Mouse (Mus musculus): ENCODE measurements around the gene Rnf220.
"Not testable (repeated sequence)": the region's sequence is repeated elsewhere in the genome, so short reads cannot be mapped to it uniquely, and the experiment has no call there.

Gene Rnf220

GRCm38 (mm10) chr4:117267831-117268437, 228.9 kb downstream of the Rnf220 start:
- no peak for DNase-seq (ENCODE audit: low spot score)

GRCm38 (mm10) chr4:117267284-117267683, 229.6 kb downstream of the Rnf220 start:
- peak; percentile 93 for DNase-seq (ENCODE audit: low spot score)

- peak; percentile 57 for DNase-seq (ENCODE audit: low spot score)
Observed at GRCm38 (mm10) chr4:117262987-117263386, 233.9 kb downstream of the Rnf220 start.

DNA sequence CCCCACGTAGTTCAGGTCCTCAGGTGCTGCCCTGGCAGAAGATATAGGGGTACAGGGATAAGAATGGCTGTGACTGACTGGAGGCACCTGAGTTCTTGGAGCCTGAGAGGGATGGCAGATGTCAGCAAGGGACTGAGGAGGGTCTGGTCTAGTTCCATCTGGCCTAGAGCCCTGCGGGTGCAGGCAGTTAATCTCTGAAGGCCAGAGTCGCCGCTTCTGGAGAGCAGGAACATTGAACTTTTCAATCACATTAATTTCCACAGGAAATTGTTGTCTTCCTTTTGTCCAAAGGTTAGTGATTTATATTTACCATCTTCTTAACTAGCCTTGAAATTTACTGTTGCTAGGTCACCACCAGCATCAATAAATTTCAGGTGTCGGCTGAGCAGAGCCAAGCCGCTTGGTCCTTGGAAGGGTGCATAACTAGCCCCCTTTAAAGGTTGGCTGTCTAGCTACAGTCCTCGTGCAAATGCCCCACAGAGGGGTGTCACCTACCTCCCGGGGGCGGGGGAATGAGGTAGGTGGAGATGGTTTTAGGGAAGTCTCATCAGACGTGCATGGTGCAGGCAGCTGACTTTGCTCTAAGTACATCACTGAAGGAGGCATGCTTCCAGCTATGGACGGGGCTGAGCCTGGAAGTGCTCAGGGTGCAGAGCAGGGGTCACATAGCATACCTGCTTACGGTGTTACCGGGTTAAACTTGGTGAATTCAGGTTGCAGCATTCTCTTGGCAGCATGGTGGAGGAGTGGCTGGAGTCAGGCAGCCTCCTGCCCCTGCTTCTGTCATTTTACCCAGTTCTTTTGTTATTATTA, 234.5 kb downstream of the Rnf220 start:
- DNase-seq (ENCODE audit: low spot score) = no peak

DNA sequence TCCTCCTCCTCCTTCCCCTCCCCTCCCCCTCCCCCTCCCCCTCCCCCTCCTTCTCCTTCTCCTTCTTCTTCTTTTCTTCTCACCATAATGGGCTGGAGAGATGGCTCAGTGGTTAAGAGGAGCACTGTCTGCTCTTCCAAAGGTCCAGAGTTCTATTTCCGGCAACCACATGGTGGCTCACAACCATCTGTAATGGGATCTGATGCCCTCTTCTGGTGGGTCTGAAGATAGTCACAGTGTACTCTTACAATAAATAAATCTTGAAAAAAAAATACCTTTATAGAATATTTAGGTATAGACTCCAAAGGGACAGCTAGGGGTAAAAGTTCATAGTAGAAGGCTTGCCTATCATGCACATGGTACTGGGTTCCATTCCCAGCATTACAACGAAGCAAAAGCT, 235.6 kb downstream of the Rnf220 start:
- no peak for DNase-seq (ENCODE audit: low spot score)

- not testable (repeated sequence) for DNase-seq (ENCODE audit: low spot score)
Observed at GRCm38 (mm10) chr4:117259909-117260308, 236.9 kb downstream of the Rnf220 start.

- DNase-seq (ENCODE audit: low spot score) = no peak
Observed at GRCm38 (mm10) chr4:117254672-117255071, 242.2 kb downstream of the Rnf220 start.

DNA sequence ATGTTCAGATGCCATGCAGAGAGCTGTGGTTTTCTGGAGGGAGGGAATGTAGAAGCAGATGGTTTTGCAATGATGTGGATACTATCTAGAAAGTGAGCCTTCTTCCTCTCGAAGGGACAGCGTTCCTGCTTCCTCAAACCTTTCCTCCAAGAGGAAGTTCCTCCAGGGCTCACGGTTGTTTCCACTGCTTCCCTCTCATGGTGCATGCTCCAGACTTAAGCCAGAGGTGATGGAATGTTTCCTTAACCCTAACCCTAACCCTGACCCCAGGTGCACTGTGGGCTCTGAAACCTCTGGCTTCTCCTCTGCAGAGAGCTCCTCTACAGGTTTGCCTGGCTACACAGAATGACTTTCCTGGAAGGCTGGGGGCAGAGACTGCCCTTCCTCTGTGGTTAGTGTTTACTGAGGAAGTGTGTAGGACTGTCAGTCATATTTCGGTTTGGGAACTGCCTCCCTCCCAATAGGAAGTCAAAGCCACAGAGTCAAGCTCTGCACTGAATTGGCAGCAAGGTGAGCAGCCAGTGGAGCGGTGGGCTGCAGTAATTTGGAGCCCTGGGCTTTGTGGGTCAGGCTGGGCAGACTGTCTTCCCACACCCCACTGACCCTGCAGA, 242.7 kb downstream of the Rnf220 start:
- no peak for DNase-seq (ENCODE audit: low spot score)

GRCm38 (mm10) chr4:117253218-117254016, 243.4 kb downstream of the Rnf220 start:
- DNase-seq (ENCODE audit: low spot score) = no peak

DNA sequence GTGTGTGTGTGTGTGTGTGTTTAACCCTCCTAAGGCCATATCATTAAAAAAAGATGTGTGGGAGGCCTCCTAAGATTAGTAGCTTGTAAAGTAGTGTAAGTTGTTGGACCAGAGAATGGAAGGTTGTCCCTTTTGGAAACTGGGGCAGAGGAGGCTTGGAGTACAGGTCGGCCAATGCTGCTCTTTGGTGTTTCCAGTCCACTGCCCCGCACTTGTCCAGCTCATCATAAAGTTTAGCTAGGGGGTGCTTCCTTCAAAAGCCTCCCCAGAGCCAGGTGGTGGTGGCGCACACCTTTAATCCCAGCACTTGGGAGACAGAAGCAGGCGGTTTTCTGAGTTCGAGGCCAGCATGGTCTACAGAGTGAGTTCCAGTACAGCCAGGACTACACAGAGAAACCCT, 244.1 kb downstream of the Rnf220 start:
- no peak for DNase-seq (ENCODE audit: low spot score)

- no peak for DNase-seq (ENCODE audit: low spot score)
Observed at GRCm38 (mm10) chr4:117252351-117252750, 244.5 kb downstream of the Rnf220 start.

DNA sequence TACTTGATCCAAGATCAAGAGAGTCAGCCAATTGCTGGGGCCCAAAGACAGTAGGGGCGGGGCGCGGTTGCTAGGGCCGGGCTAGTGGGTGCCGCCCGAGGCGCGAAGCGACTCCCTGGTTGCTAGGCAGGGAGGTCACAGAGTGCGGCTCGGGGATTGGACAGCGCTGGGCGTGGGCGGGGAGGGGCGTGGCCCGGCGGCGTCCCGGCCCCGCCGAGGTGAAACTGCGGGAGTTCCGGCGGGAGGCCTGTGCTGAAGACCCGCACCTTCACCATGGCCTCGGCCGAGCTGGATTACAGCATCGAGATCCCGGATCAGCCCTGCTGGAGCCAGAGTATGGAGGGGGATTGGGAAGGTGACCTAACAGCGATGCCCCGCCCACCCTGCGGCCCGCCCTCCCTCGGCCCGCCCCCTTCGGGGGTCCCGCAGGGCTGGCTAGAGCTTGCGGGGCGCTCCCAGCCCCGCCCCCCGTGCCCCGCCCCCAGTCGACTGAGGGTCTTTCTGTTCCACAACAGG, 245.0 kb downstream of the Rnf220 start, which contains the start of the genes Tmem53 and Armh1:
Gene Tmem53, plus strand, starts transcription at position 151 of the 516 bp plus-strand sequence.
Gene Armh1, minus strand, starts transcription at position 325 of the 516 bp plus-strand sequence.
- DNase-seq (ENCODE audit: low spot score) = peak; percentile 97

DNA sequence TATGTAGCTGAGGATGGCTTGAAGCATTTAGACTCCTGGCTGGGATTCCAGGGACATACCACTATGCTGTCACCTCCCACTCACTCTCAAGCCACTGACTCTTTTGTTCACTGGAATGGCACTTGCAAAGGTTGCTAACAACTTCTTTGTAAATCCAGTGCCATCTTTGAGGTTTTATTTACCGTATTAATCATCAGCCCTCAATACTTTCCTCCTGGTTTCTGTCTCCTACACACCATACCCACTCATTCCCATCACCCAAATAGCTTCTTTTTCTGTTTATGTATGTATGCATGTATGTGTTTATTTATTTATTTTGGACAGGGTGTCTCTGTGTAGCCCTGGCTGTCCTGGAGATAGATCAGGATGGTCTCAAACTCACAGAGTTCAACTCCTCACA, 245.9 kb downstream of the Rnf220 start:
- DNase-seq (ENCODE audit: low spot score) = no peak

DNA sequence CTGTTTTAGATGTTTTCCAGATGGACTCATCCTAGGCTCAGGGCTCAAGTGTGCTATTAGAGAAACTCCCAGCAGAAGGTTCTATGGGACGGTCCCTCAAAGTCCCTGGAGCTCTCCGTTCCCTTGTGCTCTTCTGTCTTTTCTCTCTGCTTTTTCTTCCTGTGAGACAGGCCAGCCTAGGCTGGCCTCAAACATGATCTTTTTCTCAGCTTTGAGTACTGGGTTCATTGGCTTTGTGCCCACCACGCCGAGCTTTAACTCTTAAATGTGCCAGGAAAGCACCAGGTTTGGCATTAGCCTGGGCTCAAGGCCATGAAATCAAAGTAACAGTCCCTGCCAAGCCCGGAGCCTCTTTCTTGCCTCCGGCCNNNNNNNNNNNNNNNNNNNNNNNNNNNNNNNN, 256.0 kb downstream of the Rnf220 start:
- no peak for DNase-seq (ENCODE audit: low spot score)

DNA sequence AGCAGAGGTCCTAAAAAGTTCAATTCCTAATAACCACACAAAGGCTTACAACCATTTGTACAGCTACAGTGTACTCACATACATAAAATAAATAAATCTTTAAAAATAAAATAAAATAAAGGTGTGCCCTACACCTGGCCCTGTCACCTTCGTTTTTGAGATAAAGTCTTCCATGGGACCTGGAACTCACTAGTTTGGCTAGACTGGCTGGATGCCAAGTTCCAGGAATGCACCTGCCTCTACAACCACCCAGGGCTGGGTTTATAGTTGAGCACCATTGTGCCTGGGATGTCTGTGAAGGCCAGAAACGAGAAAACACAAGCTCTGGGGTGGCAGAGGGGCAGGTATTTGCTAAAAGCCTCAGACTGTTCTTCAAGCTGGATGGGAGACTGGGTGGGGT, 257.7 kb downstream of the Rnf220 start:
- no peak for DNase-seq (ENCODE audit: low spot score)

DNA sequence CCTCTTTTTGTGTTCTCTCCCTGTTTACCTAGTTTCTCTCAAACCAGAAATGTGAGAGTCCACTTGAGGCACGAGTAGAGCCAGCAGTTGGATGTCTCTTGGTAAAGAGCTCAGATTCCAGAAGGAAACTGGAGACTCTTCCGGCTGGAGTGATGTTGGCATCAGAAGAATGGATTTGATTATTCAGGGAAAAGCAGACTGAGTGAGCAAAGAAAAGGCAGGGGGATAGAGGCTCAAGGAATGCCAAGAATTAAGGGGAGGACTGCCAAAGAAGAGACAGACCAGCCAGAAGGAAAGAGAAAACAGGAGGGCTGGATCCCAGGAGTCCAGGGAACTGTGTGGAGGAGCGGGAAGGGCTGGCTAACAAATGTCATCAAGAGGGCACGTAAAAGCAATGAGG, 261.0 kb downstream of the Rnf220 start:
- DNase-seq (ENCODE audit: low spot score) = no peak

- DNase-seq (ENCODE audit: low spot score) = no peak
Observed at GRCm38 (mm10) chr4:117234166-117234741, 262.6 kb downstream of the Rnf220 start.

DNA sequence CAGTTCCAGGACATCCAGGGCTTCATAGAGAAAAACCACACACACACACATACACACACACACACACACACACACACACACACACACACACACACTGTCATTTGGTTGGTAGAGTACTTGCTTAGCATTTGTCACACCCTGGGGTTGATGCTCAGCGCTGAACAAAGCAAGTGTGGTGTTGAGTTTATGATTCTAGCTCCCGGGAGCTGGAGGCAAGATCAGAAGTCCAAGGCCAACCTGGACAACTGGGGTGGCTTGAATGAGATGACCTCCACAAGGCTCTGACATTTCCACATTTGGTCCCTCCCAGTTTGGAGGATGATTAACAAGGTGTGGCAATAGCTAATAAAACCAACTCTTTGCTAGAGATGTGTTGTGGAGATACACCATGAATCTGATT, 265.6 kb downstream of the Rnf220 start:
- DNase-seq (ENCODE audit: low spot score) = no peak

GRCm38 (mm10) chr4:117230331-117230730, 266.5 kb downstream of the Rnf220 start:
- peak; percentile 46 for DNase-seq (ENCODE audit: low spot score)

GRCm38 (mm10) chr4:117229590-117229989, 267.3 kb downstream of the Rnf220 start:
- DNase-seq (ENCODE audit: low spot score) = no peak

DNA sequence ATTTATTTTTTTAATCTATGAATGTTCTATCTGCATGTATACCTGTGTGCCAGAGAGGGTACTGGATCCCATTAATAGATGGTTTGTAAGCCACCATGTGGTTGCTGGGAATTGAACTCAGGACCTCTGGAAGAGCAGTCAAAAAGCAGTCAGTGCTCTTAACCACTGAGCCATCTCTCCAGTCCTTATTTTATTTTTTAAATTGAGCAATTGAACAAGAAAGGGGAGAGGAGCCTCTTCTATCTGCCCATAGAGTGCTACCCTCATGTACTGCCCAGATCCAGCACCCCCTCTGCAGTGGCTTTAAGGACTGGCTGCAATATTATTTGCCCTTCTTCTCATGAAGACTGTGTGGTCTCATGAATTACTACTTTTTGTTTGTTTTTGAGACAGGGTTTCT, 271.6 kb downstream of the Rnf220 start:
- no peak for DNase-seq (ENCODE audit: low spot score)

GRCm38 (mm10) chr4:117224122-117224521, 272.7 kb downstream of the Rnf220 start:
- DNase-seq (ENCODE audit: low spot score) = no peak
